ENCODE assay signal across 22 mouse cellular contexts in genomic region chr11:98590548-98591445, GRCm38 (mm10). TPM values are rescaled to one million over a fixed set of nuclear protein-coding genes. Genes with fewer than 3 reads are reported as not detected.
A peak's percentile ranks its signal among the peaks of the same experiment; 100 is the strongest.
DNase-seq lines count a peak whose midpoint lies in the region; ATAC-seq lines count a peak whose summit lies in the region.
"Had no signal": no experiment of that assay in that cellular context is flagged by ENCODE, and none has a peak within 500 bp of the region (broad histone marks: within the 10 kb centered on the region; RNA-seq: fewer than 3 reads in every experiment).

No protein-coding gene starts in this region.

- ATAC-seq in hindbrain, embryonic 11.5 days (ENCODE audit: low FRiP score), result no peak
- ATAC-seq in hindbrain, embryonic 13.5 days (ENCODE audit: low FRiP score), result no peak
- ATAC-seq: forebrain, embryonic 15.5 days; hindbrain, embryonic 16.5 days; liver, embryonic 12.5 days; midbrain, embryonic 15.5 days had no signal

- no peaks in the 10 kb centered on the region for H3K27me3 ChIP-seq in hindbrain, embryonic 11.5 days (ENCODE audit: control insufficient read depth, insufficient read depth, low read length)
- H3K27me3 ChIP-seq in hindbrain, embryonic 13.5 days, result peaks cover 22% of the 10 kb centered on the region
- H3K27me3 ChIP-seq: embryonic facial prominence, embryonic 12.5 days; forebrain, embryonic 15.5 days; midbrain, embryonic 15.5 days; stomach, embryonic 15.5 days had no signal

- no peak overlapping the region for H3K9ac ChIP-seq in hindbrain, embryonic 11.5 days (ENCODE audit: low read depth, low read length)
- no peak overlapping the region for H3K9ac ChIP-seq in hindbrain, embryonic 13.5 days
- H3K9ac ChIP-seq: embryonic facial prominence, embryonic 12.5 days; forebrain, embryonic 15.5 days; liver, embryonic 12.5 days; midbrain, embryonic 15.5 days; stomach, embryonic 15.5 days had no signal

- 76% methylated on average over 19 of the region's 19 CpGs for WGBS in hindbrain, embryonic 11.5 days
- WGBS in hindbrain, embryonic 13.5 days, result 76% methylated on average over 19 of the region's 19 CpGs

- no peaks in the 10 kb centered on the region for H3K36me3 ChIP-seq in hindbrain, embryonic 11.5 days (ENCODE audit: control insufficient read depth, insufficient read depth, low read length)
- H3K36me3 ChIP-seq in hindbrain, embryonic 13.5 days, result no peaks in the 10 kb centered on the region
- H3K36me3 ChIP-seq: embryonic facial prominence, embryonic 12.5 days; forebrain, embryonic 15.5 days; liver, embryonic 12.5 days; midbrain, embryonic 15.5 days; stomach, embryonic 15.5 days had no signal

- H3K4me3 ChIP-seq in hindbrain, embryonic 11.5 days (ENCODE audit: low read depth, low read length), result no peak overlapping the region
- no peak overlapping the region for H3K4me3 ChIP-seq in hindbrain, embryonic 13.5 days
- H3K4me3 ChIP-seq: embryonic facial prominence, embryonic 12.5 days; forebrain, embryonic 15.5 days; liver, embryonic 12.5 days; midbrain, embryonic 15.5 days; stomach, embryonic 15.5 days had no signal

- peak; percentile 14 for DNase-seq in hindbrain, embryonic 11.5 days (ENCODE audit: low spot score)
- peak; percentile 7 for DNase-seq in right cerebral cortex, postnatal 14 days
- DNase-seq in right cerebral cortex, postnatal 25 days, result no peak
- peak; percentile 50 to 70 for DNase-seq in cerebellum, postnatal 25 days
- no peak for DNase-seq in Muller cell, postnatal 12 days (ENCODE audit: inconsistent ontology term)
- no peak for DNase-seq in frontal cortex, postnatal 25 days (ENCODE audit: low spot score in 2 of 2)
- DNase-seq: adrenal gland, adult 2 months; heart, adult 18-20 months; layer of hippocampus, postnatal 36 days had no signal

- H3K4me1 ChIP-seq in hindbrain, embryonic 11.5 days (replicated peaks; ENCODE audit: control insufficient read depth, insufficient read depth, low read length), result peaks cover 7% of the 10 kb centered on the region
- peaks cover 24% of the 10 kb centered on the region for H3K4me1 ChIP-seq in hindbrain, embryonic 13.5 days (replicated peaks)

- no peaks in the 10 kb centered on the region for H3K9me3 ChIP-seq in hindbrain, embryonic 11.5 days (ENCODE audit: control insufficient read depth, low read length)
- no peaks in the 10 kb centered on the region for H3K9me3 ChIP-seq in hindbrain, embryonic 13.5 days
- H3K9me3 ChIP-seq: embryonic facial prominence, embryonic 12.5 days; forebrain, embryonic 15.5 days; G1E; liver, embryonic 12.5 days; midbrain, embryonic 15.5 days; stomach, embryonic 15.5 days had no signal

- H3K27ac ChIP-seq in hindbrain, embryonic 11.5 days (ENCODE audit: low read depth, low read length), result no peak overlapping the region
- no peak overlapping the region for H3K27ac ChIP-seq in hindbrain, embryonic 13.5 days
- H3K27ac ChIP-seq: embryonic facial prominence, embryonic 12.5 days; forebrain, embryonic 15.5 days; midbrain, embryonic 15.5 days; stomach, embryonic 15.5 days had no signal

- no peak overlapping the region for H3K4me2 ChIP-seq in hindbrain, embryonic 11.5 days (replicated peaks; ENCODE audit: low read depth, low read length)
- H3K4me2 ChIP-seq in hindbrain, embryonic 13.5 days, result no peak overlapping the region
- H3K4me2 ChIP-seq: embryonic facial prominence, embryonic 12.5 days; forebrain, embryonic 15.5 days; liver, embryonic 12.5 days; midbrain, embryonic 15.5 days; stomach, embryonic 15.5 days had no signal

RNA-seq across cellular contexts. Expression of gene Ormdl3, which starts 3.6 kb away (rescaled TPM):
- 10.9 and 12.2 TPM in 2 replicates for polyA plus RNA-seq in hindbrain, embryonic 11.5 days (2014; fragmentation: Nextera tagmentation; extraction: Ambion mirVana)
- polyA plus RNA-seq in hindbrain, embryonic 13.5 days (2015; fragmentation: Nextera tagmentation; extraction: Ambion mirVana), result 91.1 and 91.8 TPM in 2 replicates

RNA-seq across cellular contexts. Expression of gene Lrrc3c, which starts 7.3 kb away (rescaled TPM):
- polyA plus RNA-seq in hindbrain, embryonic 11.5 days (2014; fragmentation: Nextera tagmentation; extraction: Ambion mirVana), result not detected in 2 replicates
- not detected in 2 replicates for polyA plus RNA-seq in hindbrain, embryonic 13.5 days (2015; fragmentation: Nextera tagmentation; extraction: Ambion mirVana)
- polyA plus RNA-seq: adrenal gland, adult 2 months; cortical plate, adult 2 months; embryonic facial prominence, embryonic 12.5 days; forebrain, embryonic 15.5 days; G1E; heart, postnatal 0 days; hindbrain, embryonic 16.5 days; liver, embryonic 12.5 days; lung, embryonic 16.5 days; midbrain, embryonic 15.5 days; spleen, adult 2 months; stomach, embryonic 15.5 days; thymus, postnatal 0 days had no signal

RNA-seq across cellular contexts. Expression of gene Gm12355, which starts 34.7 kb away (rescaled TPM):
- 0.85 and 1.8 TPM in 2 replicates for polyA plus RNA-seq in hindbrain, embryonic 11.5 days (2014; fragmentation: Nextera tagmentation; extraction: Ambion mirVana)
- 0.82 and 1.2 TPM in 2 replicates for polyA plus RNA-seq in hindbrain, embryonic 13.5 days (2015; fragmentation: Nextera tagmentation; extraction: Ambion mirVana)
- polyA plus RNA-seq: adrenal gland, adult 2 months; G1E; spleen, adult 2 months had no signal

RNA-seq across cellular contexts. Expression of gene Gsdma3, which starts 35.4 kb away (rescaled TPM):
- polyA plus RNA-seq in hindbrain, embryonic 11.5 days (2014; fragmentation: Nextera tagmentation; extraction: Ambion mirVana), result not detected in 2 replicates
- not detected in 2 replicates for polyA plus RNA-seq in hindbrain, embryonic 13.5 days (2015; fragmentation: Nextera tagmentation; extraction: Ambion mirVana)
- polyA plus RNA-seq: adrenal gland, adult 2 months; cortical plate, adult 2 months; embryonic facial prominence, embryonic 12.5 days; forebrain, embryonic 15.5 days; G1E; heart, postnatal 0 days; hindbrain, embryonic 16.5 days; liver, embryonic 12.5 days; lung, embryonic 16.5 days; midbrain, embryonic 15.5 days; spleen, adult 2 months; stomach, embryonic 15.5 days had no signal

RNA-seq across cellular contexts. Expression of gene Zpbp2, which starts 39.9 kb away (rescaled TPM):
- polyA plus RNA-seq in hindbrain, embryonic 11.5 days (2014; fragmentation: Nextera tagmentation; extraction: Ambion mirVana), result 0.21 TPM in 1 of 2 replicates, not detected in the other
- 0.14 TPM in 1 of 2 replicates, not detected in the other for polyA plus RNA-seq in hindbrain, embryonic 13.5 days (2015; fragmentation: Nextera tagmentation; extraction: Ambion mirVana)
- polyA plus RNA-seq: embryonic facial prominence, embryonic 12.5 days; lung, embryonic 16.5 days had no signal

Comparison
In these comparisons a context has a peak if more than half of its experiments do, and no peak if none do; other contexts are left out.
1. DNase-seq: peak in hindbrain, embryonic 11.5 days (single experiment), right cerebral cortex, postnatal 14 days (single experiment) and cerebellum, postnatal 25 days (2 of 2); none in right cerebral cortex, postnatal 25 days (single experiment), Muller cell, postnatal 12 days (single experiment) and frontal cortex, postnatal 25 days (0 of 2).